Mouse (Mus musculus): ENCODE results near the gene Rpl3. TPM values are rescaled to one million over a fixed set of nuclear protein-coding genes. Genes with fewer than 3 reads are reported as not detected.
"Not testable (repeated sequence)": the region's sequence is repeated elsewhere in the genome, so short reads cannot be mapped to it uniquely, and the experiment has no call there.

Gene Rpl3
- 100 to 1,000 TPM; 927 to 955 TPM for total RNA-seq (2021)
- long read RNA-seq, experiment 1, transcript Rpl3-201 (10 exons, 1,351 nt) = major isoform, 1,304 of 1,376 reads
- long read RNA-seq, experiment 1, transcript Rpl3-204 (9 exons, 1,877 nt) = minor isoform, 6 of 1,376 reads
- long read RNA-seq, experiment 1, partial matches to known transcripts = 44 of 1,376 reads
- long read RNA-seq, experiment 1, other reads (novel, unspliced or antisense) = 22 of 1,376 reads
- long read RNA-seq, experiment 2, transcript Rpl3-204 (9 exons, 1,877 nt) = minor isoform, 16 of 1,449 reads
- long read RNA-seq, experiment 2, transcript Rpl3-201 (10 exons, 1,351 nt) = major isoform, 1,329 of 1,449 reads
- long read RNA-seq, experiment 2, partial matches to known transcripts = 73 of 1,449 reads
- long read RNA-seq, experiment 2, other reads (novel, unspliced or antisense) = 30 of 1,449 reads

GRCm38 (mm10) chr15:80091121-80091955, at the start of gene Rpl3, which contains the start of gene Syngr1:
Gene Rpl3, minus strand, starts transcription at chr15:80091868.
Gene Syngr1, plus strand, starts transcription at chr15:80091334.
- peak; percentile 47 to 63 for DNase-seq (ENCODE audit: low spot score in 2 of 2)

- DNase-seq (ENCODE audit: low spot score in 2 of 2) = no peak
These were observed 49.2 kb upstream of the Rpl3 start for GRCm38 (mm10) chr15:80140878-80141277.

DNA sequence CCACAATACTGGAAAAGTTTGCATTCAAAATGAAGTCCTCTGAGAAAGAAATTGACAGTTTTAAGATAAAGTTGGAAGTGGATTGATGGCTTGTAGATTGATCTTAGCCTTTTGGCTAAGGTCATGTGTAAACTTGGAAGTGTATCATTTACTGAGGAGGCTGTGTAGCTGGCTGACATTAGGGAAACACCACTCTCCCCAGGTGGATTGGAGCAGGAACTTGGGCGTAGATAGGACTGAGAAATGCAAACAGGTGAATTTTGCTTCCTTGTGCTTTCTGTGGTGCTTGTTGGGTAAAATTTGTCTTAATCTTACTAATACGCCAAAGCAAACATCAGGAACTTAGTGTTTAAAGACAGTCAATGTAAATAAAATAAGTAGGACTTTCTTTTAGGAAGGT, 48.6 kb upstream of the Rpl3 start:
- DNase-seq (ENCODE audit: low spot score in 2 of 2) = no peak

GRCm38 (mm10) chr15:80137945-80138791, 46.5 kb upstream of the Rpl3 start:
- no peak for DNase-seq (ENCODE audit: low spot score in 2 of 2)

GRCm38 (mm10) chr15:80136645-80137044, 45.0 kb upstream of the Rpl3 start:
- no peak for DNase-seq (ENCODE audit: low spot score in 2 of 2)

DNA sequence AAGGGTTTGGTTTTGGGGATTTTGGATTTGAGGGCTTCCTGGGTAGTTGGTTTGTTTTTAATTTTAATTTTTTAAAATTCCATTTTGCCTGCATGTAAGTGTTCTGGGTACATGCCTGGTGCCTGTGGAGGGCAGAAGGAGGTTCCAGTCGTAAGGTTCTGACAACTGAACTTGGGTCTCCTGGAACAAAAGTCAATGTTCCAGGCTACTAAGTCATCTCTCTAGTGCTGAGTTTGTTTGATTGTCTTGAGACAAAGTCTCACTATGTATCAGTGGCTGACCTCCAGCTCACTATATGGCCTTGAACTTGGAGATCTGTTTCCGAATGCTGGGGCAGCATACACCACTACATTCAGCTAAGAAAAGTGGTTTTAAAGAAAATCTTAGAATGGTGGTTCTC, 43.8 kb upstream of the Rpl3 start:
- no peak for DNase-seq (ENCODE audit: low spot score in 2 of 2)

DNA sequence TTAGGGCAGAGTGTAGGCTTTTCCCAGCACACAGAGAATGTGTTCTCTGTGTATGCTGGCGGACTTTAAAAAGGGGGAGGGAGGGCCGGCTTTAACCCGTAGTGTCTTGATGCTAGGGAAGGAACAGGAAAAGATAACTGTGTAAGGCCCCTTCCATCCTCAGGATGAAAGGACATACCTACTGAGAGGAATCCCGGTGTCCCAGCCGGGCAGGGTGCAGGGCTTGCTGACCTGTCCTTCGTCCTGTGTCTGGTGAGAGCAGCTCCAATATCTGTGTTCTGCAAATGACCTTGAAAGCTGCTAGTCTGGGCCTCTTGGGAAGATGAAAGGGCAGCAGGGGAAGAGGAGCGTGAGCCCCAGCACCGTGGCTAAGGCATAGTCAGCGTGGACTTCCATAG, 42.8 kb upstream of the Rpl3 start:
- no peak for DNase-seq (ENCODE audit: low spot score in 2 of 2)

GRCm38 (mm10) chr15:80133682-80134449, 42.2 kb upstream of the Rpl3 start:
- DNase-seq (ENCODE audit: low spot score in 2 of 2) = no peak

- peak; percentile 87 to 89 for DNase-seq (ENCODE audit: low spot score in 2 of 2)
These were observed 41.4 kb upstream of the Rpl3 start, which contains the start of gene Tab1 for GRCm38 (mm10) chr15:80132993-80133586. Gene Tab1, plus strand, starts transcription at chr15:80133127.

DNA sequence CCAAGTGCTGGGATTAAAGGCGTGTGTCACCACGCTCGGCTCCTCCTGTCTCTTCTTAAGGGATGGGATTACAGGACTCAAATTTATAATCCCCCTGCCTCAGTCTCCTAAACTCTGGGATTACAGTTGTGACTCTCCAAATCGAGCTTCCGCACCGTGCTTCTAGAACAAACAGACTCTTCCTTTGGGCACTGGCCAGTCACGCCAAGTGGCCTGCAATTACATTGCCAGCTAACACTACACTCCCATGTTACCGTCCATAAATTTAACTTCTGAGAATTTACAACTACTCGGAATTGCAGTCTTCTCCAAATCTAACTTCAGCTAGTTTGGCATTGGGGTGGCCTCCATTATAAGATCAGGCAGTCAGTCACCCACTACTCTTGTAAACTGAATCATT, 40.8 kb upstream of the Rpl3 start:
- DNase-seq (ENCODE audit: low spot score in 2 of 2) = no peak

- DNase-seq (ENCODE audit: low spot score in 2 of 2) = no peak
These were observed 39.8 kb upstream of the Rpl3 start for GRCm38 (mm10) chr15:80131421-80131820.

DNA sequence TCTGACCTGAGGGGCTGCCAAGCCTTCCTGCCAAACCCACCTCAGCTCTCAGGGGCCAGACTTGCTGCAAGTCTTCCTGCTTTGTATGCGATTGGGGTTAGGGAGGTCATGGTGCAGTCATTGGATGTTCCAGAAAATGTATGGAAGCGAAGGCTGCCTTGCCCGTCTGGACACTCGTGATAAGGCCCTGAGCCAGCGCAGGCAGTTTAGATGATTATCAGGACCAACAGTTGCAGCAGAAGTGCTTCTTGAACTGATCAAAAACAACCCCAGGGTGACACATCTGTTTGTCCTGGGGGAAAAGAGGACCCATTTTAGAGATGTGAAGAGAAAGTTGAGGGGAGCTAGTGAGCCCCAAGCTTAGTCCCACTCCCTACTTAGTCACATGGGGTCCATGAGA, 39.0 kb upstream of the Rpl3 start:
- DNase-seq (ENCODE audit: low spot score in 2 of 2) = no peak

DNA sequence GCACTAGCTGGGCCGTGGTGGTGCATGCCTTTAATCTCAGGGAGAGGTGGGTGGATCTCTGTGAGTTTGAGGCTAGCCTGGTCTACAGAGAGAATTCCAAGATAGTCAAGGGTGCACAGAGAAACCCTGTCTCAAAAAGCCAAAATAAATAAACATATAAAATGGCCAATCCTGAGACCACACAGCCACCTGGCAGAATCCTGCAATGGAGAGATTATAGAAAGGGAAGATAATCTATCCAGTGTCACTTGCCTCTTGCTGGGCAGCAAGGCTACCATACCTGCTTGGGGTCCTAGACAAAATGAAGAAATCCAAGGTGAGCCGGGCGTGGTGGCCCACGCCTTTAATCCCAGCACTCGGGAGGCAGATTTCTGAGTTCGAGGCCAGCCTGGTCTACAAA, 38.3 kb upstream of the Rpl3 start:
- no peak for DNase-seq (ENCODE audit: low spot score in 2 of 2)

GRCm38 (mm10) chr15:80127191-80127590, 35.5 kb upstream of the Rpl3 start:
- no peak for DNase-seq (ENCODE audit: low spot score in 2 of 2)

DNA sequence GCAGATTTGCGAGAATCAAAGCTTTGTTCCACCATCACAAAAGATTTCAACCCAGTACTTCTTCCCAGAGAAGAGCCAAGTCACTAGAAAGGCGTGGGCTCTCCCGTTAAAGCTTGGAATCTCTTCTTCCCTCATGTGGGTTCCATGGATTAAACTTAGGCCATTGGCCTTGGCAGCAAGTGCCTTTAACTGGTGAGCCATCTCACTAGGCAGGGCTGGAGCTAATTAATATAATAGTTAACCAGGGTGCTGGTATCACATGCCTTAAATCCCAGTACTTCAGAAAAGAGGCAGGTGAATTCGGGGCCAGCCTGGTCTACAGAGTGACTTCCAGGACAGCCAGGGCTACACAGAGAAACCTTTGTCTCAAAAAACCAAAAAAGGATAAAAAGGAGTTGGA, 33.0 kb upstream of the Rpl3 start:
- no peak for DNase-seq (ENCODE audit: low spot score in 2 of 2)

DNA sequence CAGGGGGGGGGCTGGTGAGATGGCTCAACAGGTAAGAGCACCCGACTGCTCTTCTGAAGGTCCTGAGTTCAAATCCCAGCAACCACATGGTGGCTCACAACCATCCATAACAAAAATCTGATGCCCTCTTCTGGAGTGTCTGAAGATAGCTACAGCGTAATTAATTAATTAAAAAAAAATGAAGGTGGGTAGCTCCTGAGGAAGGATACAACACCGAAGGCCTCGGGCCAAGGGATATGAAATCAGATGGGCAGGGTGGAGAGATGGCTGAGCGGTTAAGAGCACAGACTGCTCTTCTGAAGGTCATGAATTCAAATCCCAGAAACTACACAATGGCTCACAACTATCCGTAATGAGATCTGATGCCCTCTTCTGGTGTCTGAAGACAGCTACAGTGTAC, 30.8 kb upstream of the Rpl3 start:
- DNase-seq (ENCODE audit: low spot score in 2 of 2) = not testable (repeated sequence)

DNA sequence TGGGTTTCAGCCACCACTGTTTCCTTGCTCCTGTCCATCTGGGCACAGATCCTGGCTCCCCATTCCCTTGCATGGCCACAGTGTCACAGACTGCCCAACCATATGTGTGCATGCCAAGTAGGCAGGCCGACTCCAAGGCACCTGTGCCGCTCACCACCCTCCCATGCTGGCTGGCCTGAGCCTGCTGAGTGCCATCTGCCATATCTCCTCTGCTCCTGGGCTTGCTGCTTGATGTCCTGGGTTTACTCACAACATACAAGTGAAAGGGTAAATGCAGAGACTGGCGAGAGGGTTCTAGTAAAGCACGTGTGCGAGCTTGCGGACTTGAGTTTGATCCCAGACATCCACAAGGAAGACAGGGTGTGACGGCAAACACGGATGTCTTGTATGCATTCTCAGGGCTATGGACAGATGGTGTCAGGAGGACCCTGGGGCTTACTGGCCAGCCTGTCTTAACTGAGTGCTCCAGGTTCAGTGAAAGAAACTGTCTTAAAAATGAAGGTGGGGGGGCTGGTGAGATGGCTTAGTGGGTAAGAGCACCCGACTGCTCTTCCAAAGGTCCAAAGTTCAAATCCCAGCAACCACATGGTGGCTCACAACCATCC, 30.2 kb upstream of the Rpl3 start:
- no peak for DNase-seq (ENCODE audit: low spot score in 2 of 2)

DNA sequence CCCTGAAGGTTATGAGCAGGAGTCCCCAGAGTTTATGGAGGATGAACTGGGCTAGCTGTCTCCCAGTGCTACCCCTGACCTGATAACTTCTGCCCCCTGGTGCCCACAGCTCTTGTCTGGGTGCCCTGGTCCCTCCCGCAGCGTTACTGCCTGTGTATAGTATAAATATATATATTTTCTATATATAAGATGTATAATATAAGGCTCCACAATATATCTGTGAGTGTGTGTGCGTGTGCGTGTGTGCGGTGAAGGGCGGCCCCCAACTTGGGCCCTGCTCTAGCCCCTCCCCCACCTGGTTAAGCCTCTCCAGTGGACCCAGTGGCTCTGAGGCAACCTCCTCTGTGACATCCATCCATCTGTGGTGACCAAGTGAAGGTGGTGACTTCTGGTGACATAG, 27.4 kb upstream of the Rpl3 start:
- DNase-seq (ENCODE audit: low spot score in 2 of 2) = no peak

DNA sequence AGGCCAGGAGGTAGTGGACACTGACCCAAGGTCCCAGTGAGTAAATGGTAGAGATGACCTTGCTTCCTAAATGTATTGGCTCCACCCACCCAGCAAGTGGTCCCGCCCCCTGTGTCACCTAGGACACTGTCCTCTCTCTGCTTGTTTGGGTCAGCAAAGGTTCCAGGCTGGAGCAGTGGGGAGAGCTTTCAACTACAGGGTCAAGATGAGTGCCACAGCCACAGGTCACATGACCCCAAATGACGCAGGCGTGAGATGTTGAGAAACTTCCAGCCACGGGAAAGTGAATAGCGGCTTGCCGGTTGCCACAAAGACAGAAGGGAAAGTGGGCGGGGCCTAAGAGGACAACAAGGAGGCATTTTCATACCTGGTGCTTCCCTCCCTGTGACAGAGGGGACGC, 25.5 kb upstream of the Rpl3 start:
- DNase-seq (ENCODE audit: low spot score in 2 of 2) = no peak

All from adrenal gland, postnatal 4 days (tissue).